Mouse (Mus musculus) midbrain, embryonic 15.5 days (tissue): ENCODE results near the gene Ifngr2. TPM values are rescaled to one million over a fixed set of nuclear protein-coding genes. Genes with fewer than 3 reads are reported as not detected.

Experiments used
- ATAC-seq: fragments of 200-750 bp; cut with Nextera tagmentation; replicated peaks from 2 replicates; pipeline ENCODE4 v1.8.0; 2017; ENCODE audit warnings: moderate TSS enrichment
- H3K27ac ChIP-seq: fragments of 300-500 bp; sonication (generic); 2 replicates; pipeline ENCODE4 v1.5.1; 2015; ENCODE audit warnings: mild to moderate bottlenecking, inconsistent platforms
- H3K27me3 ChIP-seq: fragments of 300-500 bp; sonication (generic); replicated peaks from 2 replicates; pipeline ENCODE4 v1.6.1; 2015; ENCODE audit warnings: inconsistent platforms
- H3K36me3 ChIP-seq: fragments of 300-500 bp; sonication (generic); replicated peaks from 2 replicates; pipeline ENCODE4 v1.6.1; 2015; ENCODE audit warnings: inconsistent platforms
- H3K4me1 ChIP-seq: fragments of 300-500 bp; sonication (generic); 2 replicates; pipeline ENCODE4 v1.6.1; 2015; ENCODE audit warnings: inconsistent platforms
- H3K4me2 ChIP-seq: fragments of 300-500 bp; sonication (generic); 2 replicates; pipeline ENCODE4 v1.6.1; 2015; ENCODE audit warnings: inconsistent platforms, mild to moderate bottlenecking, moderate library complexity
- H3K4me3 ChIP-seq: fragments of 300-500 bp; sonication (generic); 2 replicates; pipeline ENCODE4 v1.5.1; 2015; ENCODE audit warnings: mild to moderate bottlenecking, inconsistent platforms
- H3K9ac ChIP-seq: fragments of 300-500 bp; sonication (generic); 2 replicates; pipeline ENCODE4 v1.6.1; 2015; ENCODE audit warnings: mild to moderate bottlenecking, inconsistent platforms
- H3K9me3 ChIP-seq: fragments of 300-500 bp; sonication (generic); 2 replicates; pipeline ENCODE4 v1.6.1; 2016; ENCODE audit warnings: inconsistent platforms
- WGBS: fragments of 180-500 bp; shearing (Covaris S2); methylation state at CpG from one replicate; pipeline ENCODE4 v1.1.7; 2015; ENCODE audit warnings: mixed read lengths; 5-methylcytosine and 5-hydroxymethylcytosine counted together
- polyA plus RNA-seq: library from polyadenylated mRNA; unstranded; fragments of >200 nt; fragmentation: Nextera tagmentation; extraction: Ambion mirVana; gene quantifications from 2 replicates; pipeline ENCODE4 v1.2.1, GENCODE M21; 2015

Gene Ifngr2
- polyA plus RNA-seq, 1 experiment from 2014 or later = 94.2 TPM

GRCm38 (mm10) chr16:91541573-91542081 lies 5.2 kb upstream of the Ifngr2 start:
- peak overlapping the region; percentile 6; the same call in 1 of the 2 replicates for H3K4me3 ChIP-seq
- H3K27ac ChIP-seq = 0 out of 2 replicates have a peak overlapping the region, but pooled peaks have one; percentile 5
- peak; percentile 76 for ATAC-seq

GRCm38 (mm10) chr16:91543619-91544018 lies 3.3 kb upstream of the Ifngr2 start:
- Histone ChIP-seq H3K36me3 (no peaks in the 10 kb centered on the region), H3K9me3 (no peaks in the 10 kb centered on the region)

More at GRCm38 (mm10) chr16:91541573-91542081, 5.2 kb upstream of the Ifngr2 start:
- Histone ChIP-seq H3K27me3 (no peaks in the 10 kb centered on the region), H3K4me1 (peaks cover 12% of the 10 kb centered on the region; the same call in 1 of the 2 replicates), H3K9me3 (no peaks in the 10 kb centered on the region), H3K4me2 (peak overlapping the region; percentile 39), H3K9ac (no peak overlapping the region), H3K36me3 (no peaks in the 10 kb centered on the region)
- WGBS = 33% methylated on average over 10 of the region's 10 CpGs

GRCm38 (mm10) chr16:91545597-91546281 lies 1.1 kb upstream of the Ifngr2 start:
- no peak for ATAC-seq
- 71% methylated on average over 10 of the region's 10 CpGs for WGBS
- Histone ChIP-seq H3K9me3 (no peaks in the 10 kb centered on the region), H3K27ac (no peak overlapping the region), H3K27me3 (no peaks in the 10 kb centered on the region), H3K9ac (no peak overlapping the region), H3K4me1 (peaks cover 34% of the 10 kb centered on the region), H3K4me2 (no peak overlapping the region), H3K36me3 (no peaks in the 10 kb centered on the region), H3K4me3 (no peak overlapping the region)

More at GRCm38 (mm10) chr16:91543619-91544018, 3.3 kb upstream of the Ifngr2 start:
- no peaks in the 10 kb centered on the region for H3K27me3 ChIP-seq
- 92% methylated on average over 1 of the region's 1 CpGs for WGBS
- no peak for ATAC-seq
- no peak overlapping the region for H3K4me3 ChIP-seq
- H3K4me2 ChIP-seq = no peak overlapping the region
- peaks cover 22% of the 10 kb centered on the region for H3K4me1 ChIP-seq
- no peak overlapping the region for H3K9ac ChIP-seq
- H3K27ac ChIP-seq = no peak overlapping the region

- Histone ChIP-seq H3K4me3 (peak overlapping the region; percentile 78), H3K27ac (no peak overlapping the region), H3K36me3 (no peaks in the 10 kb centered on the region), H3K9ac (peak overlapping the region; percentile 91), H3K27me3 (no peaks in the 10 kb centered on the region), H3K4me2 (peak overlapping the region; percentile 63), H3K9me3 (no peaks in the 10 kb centered on the region), H3K4me1 (peaks cover 31% of the 10 kb centered on the region)
- WGBS = 18% methylated on average over 14 of the region's 14 CpGs
- peak; percentile 49 for ATAC-seq
Observed at GRCm38 (mm10) chr16:91546391-91546835, 459 bp upstream of the Ifngr2 start.

GRCm38 (mm10) chr16:91547974-91548373 lies 1.1 kb downstream of the Ifngr2 start:
- Histone ChIP-seq H3K27me3 (no peaks in the 10 kb centered on the region), H3K9me3 (no peaks in the 10 kb centered on the region), H3K36me3 (no peaks in the 10 kb centered on the region), H3K27ac (no peak overlapping the region), H3K4me3 (peak overlapping the region; percentile 78), H3K4me2 (peak overlapping the region; percentile 63), H3K4me1 (peaks cover 25% of the 10 kb centered on the region), H3K9ac (peak overlapping the region; percentile 91; the same call in 1 of the 2 replicates)
- WGBS = 61% methylated on average over 5 of the region's 5 CpGs
- ATAC-seq = no peak

GRCm38 (mm10) chr16:91548586-91548985 lies 1.7 kb downstream of the Ifngr2 start:
- Histone ChIP-seq H3K4me2 (peak overlapping the region; percentile 63), H3K36me3 (no peaks in the 10 kb centered on the region), H3K9me3 (no peaks in the 10 kb centered on the region), H3K9ac (no peak overlapping the region), H3K27me3 (no peaks in the 10 kb centered on the region), H3K4me3 (peak overlapping the region; percentile 78), H3K27ac (no peak overlapping the region), H3K4me1 (peaks cover 25% of the 10 kb centered on the region)
- WGBS = 37% methylated on average over 5 of the region's 5 CpGs
- ATAC-seq = no peak

- WGBS = 47% methylated on average over 2 of the region's 2 CpGs
- Histone ChIP-seq H3K27ac (no peak overlapping the region), H3K36me3 (no peaks in the 10 kb centered on the region), H3K4me2 (peak overlapping the region; percentile 63), H3K9ac (no peak overlapping the region), H3K4me3 (peak overlapping the region; percentile 78), H3K4me1 (peaks cover 28% of the 10 kb centered on the region), H3K9me3 (no peaks in the 10 kb centered on the region), H3K27me3 (no peaks in the 10 kb centered on the region)
- no peak for ATAC-seq
Observed at GRCm38 (mm10) chr16:91548996-91549395, 2.1 kb downstream of the Ifngr2 start.

- no peak for ATAC-seq
- H3K9me3 ChIP-seq = no peaks in the 10 kb centered on the region
- no peaks in the 10 kb centered on the region for H3K36me3 ChIP-seq
- H3K27me3 ChIP-seq = no peaks in the 10 kb centered on the region
- no peak overlapping the region for H3K9ac ChIP-seq
- H3K4me3 ChIP-seq = no peak overlapping the region
- no peak overlapping the region; the same call in 1 of the 2 replicates for H3K4me2 ChIP-seq
- H3K27ac ChIP-seq = no peak overlapping the region
- H3K4me1 ChIP-seq = peaks cover 28% of the 10 kb centered on the region
- 46% methylated on average over 5 of the region's 5 CpGs for WGBS
Observed at GRCm38 (mm10) chr16:91549616-91550015, 2.7 kb downstream of the Ifngr2 start.

- no peaks in the 10 kb centered on the region for H3K9me3 ChIP-seq
- H3K27ac ChIP-seq = no peak overlapping the region
- ATAC-seq = no peak
- H3K27me3 ChIP-seq = no peaks in the 10 kb centered on the region
- WGBS = 74% methylated on average over 10 of the region's 10 CpGs
- H3K4me2 ChIP-seq = no peak overlapping the region
- no peak overlapping the region for H3K9ac ChIP-seq
- H3K36me3 ChIP-seq = no peaks in the 10 kb centered on the region
- H3K4me3 ChIP-seq = no peak overlapping the region
- peaks cover 28% of the 10 kb centered on the region for H3K4me1 ChIP-seq
Observed at GRCm38 (mm10) chr16:91551081-91551524, 4.2 kb downstream of the Ifngr2 start.

GRCm38 (mm10) chr16:91552072-91552471 lies 5.2 kb downstream of the Ifngr2 start:
- Histone ChIP-seq H3K4me2 (no peak overlapping the region), H3K9me3 (no peaks in the 10 kb centered on the region), H3K4me3 (no peak overlapping the region), H3K9ac (no peak overlapping the region), H3K4me1 (peaks cover 25% of the 10 kb centered on the region), H3K36me3 (no peaks in the 10 kb centered on the region), H3K27me3 (no peaks in the 10 kb centered on the region), H3K27ac (no peak overlapping the region)
- ATAC-seq = no peak
- 53% methylated on average over 9 of the region's 9 CpGs for WGBS

GRCm38 (mm10) chr16:91553625-91554024 lies 6.8 kb downstream of the Ifngr2 start:
- no peak overlapping the region for H3K4me3 ChIP-seq
- no peak overlapping the region for H3K9ac ChIP-seq
- no peak overlapping the region for H3K27ac ChIP-seq
- no peaks in the 10 kb centered on the region for H3K27me3 ChIP-seq
- no peaks in the 10 kb centered on the region for H3K9me3 ChIP-seq
- ATAC-seq = no peak
- WGBS = 75% methylated on average over 12 of the region's 12 CpGs
- H3K4me1 ChIP-seq = peaks cover 14% of the 10 kb centered on the region
- H3K4me2 ChIP-seq = no peak overlapping the region
- H3K36me3 ChIP-seq = no peaks in the 10 kb centered on the region

- no peaks in the 10 kb centered on the region for H3K27me3 ChIP-seq
- no peaks in the 10 kb centered on the region for H3K9me3 ChIP-seq
- WGBS = 88% methylated on average over 8 of the region's 8 CpGs
- 0 out of 2 replicates have a peak, but pooled peaks cover 4% of the 10 kb centered on the region for H3K36me3 ChIP-seq
- H3K4me3 ChIP-seq = no peak overlapping the region
- H3K9ac ChIP-seq = no peak overlapping the region
- ATAC-seq = no peak
- H3K4me2 ChIP-seq = no peak overlapping the region
- H3K4me1 ChIP-seq = 0 out of 2 replicates have a peak, but pooled peaks cover 3% of the 10 kb centered on the region
- H3K27ac ChIP-seq = no peak overlapping the region
Observed at GRCm38 (mm10) chr16:91555017-91555605, 8.2 kb downstream of the Ifngr2 start.
